ENCODE assay signal across 28 mouse cellular contexts in genomic region chr4:134353527-134354409, GRCm38 (mm10). TPM values are rescaled to one million over a fixed set of nuclear protein-coding genes. Genes with fewer than 3 reads are reported as not detected.
DNase-seq lines count a peak whose midpoint lies in the region; ATAC-seq and TF ChIP-seq lines count a peak whose summit lies in the region.
"Had no signal": no experiment of that assay in that cellular context is flagged by ENCODE, and none has a peak within 500 bp of the region (broad histone marks: within the 10 kb centered on the region; RNA-seq: fewer than 3 reads in every experiment).

No protein-coding gene starts in this region.

- TF ChIP-seq EP300 in MEL (IDR thresholded peaks at IDR 0.05; ENCODE audit: low read depth in 1 of 2, low read length in 2 of 2) = peak; percentile 24 to 38; a peak in 2 of 4 replicates

- H3K36me3 ChIP-seq in MEL (ENCODE audit: control insufficient read depth in 1 of 2, insufficient read depth in 2 of 2, low read length in 2 of 2) = peaks cover 0 to 4% of the 10 kb centered on the region in 2 experiments; a peak in 2 of 4 replicates
- H3K36me3 ChIP-seq: heart, embryonic 13.5 days; hindbrain, embryonic 12.5 days; midbrain, embryonic 10.5 days; neural tube, embryonic 13.5 days had no signal

- H3K27ac ChIP-seq in gastrocnemius, adult 2 months = peak overlapping the region; percentile 93
- H3K27ac ChIP-seq in MEL (ENCODE audit: control insufficient read depth, low read depth, low read length) = peak overlapping the region; percentile 27; the same call in 1 of the 2 replicates
- H3K27ac ChIP-seq: forebrain, embryonic 13.5 days; heart, embryonic 13.5 days; hindbrain, embryonic 12.5 days; layer of hippocampus, adult 2 months; midbrain, embryonic 10.5 days; neural tube, embryonic 13.5 days had no signal

- H3K79me2 ChIP-seq in MEL (ENCODE audit: control insufficient read depth, insufficient read depth, low read length, poor library complexity) = no peaks in the 10 kb centered on the region

- no peaks in the 10 kb centered on the region for H3K9me3 ChIP-seq in MEL (replicated peaks; ENCODE audit: insufficient read depth, low read length)
- H3K9me3 ChIP-seq: forebrain, embryonic 13.5 days; heart, embryonic 13.5 days; hindbrain, embryonic 12.5 days; midbrain, embryonic 10.5 days; neural tube, embryonic 13.5 days had no signal

- intact Hi-C loops in gastrocnemius, adult 2 months (cut with DNase I) = no loop called here

- TF ChIP-seq POLR2A in MEL (IDR thresholded peaks at IDR 0.05; ENCODE audit: control insufficient read depth in 1 of 2, insufficient read depth in 1 of 2, low read depth in 1 of 2, low read length in 2 of 2, poor library complexity in 1 of 2) = no peak

- DNase-seq in gastrocnemius, adult 2 months = no peak
- DNase-seq in gastrocnemius, postnatal 10 days = no peak
- peak; percentile 70 for DNase-seq in 416B (ENCODE audit: low read depth)
- peak; percentile 62 for DNase-seq in MEL (ENCODE audit: low read depth, low spot score)
- peak; percentile 62 for DNase-seq in induced T-regulatory cell, adult 2 months (ENCODE audit: low read depth)
- no peak for DNase-seq in frontal cortex, adult 2 months (ENCODE audit: extremely low spot score in 1 of 2, low spot score in 1 of 2)
- no peak for DNase-seq in cerebellum, adult 9-10 months
- DNase-seq: B cell, adult 2 months; cerebellum, adult 2 months; cerebellum, postnatal 36 days; gastrocnemius, postnatal 25 days; heart, adult 18-20 months; heart, postnatal 14 days; kidney, postnatal 10 days; layer of hippocampus, postnatal 36 days had no signal

- no peaks in the 10 kb centered on the region for H3K27me3 ChIP-seq in MEL (ENCODE audit: control insufficient read depth in 1 of 2, insufficient read depth in 2 of 2, low read length in 2 of 2)

- no peak overlapping the region for H3K4me3 ChIP-seq in gastrocnemius, adult 2 months
- H3K4me3 ChIP-seq in MEL (ENCODE audit: control insufficient read depth in 1 of 2, insufficient read depth in 1 of 2, low read depth in 2 of 2, low read length in 2 of 2) = no peak overlapping the region
- H3K4me3 ChIP-seq: forebrain, embryonic 13.5 days; heart, embryonic 13.5 days; hindbrain, embryonic 12.5 days; layer of hippocampus, adult 2 months; midbrain, embryonic 10.5 days; myocyte; neural tube, embryonic 13.5 days had no signal

- no peak for TF ChIP-seq RAD21 in MEL (IDR thresholded peaks at IDR 0.05; ENCODE audit: low read depth, low read length)

- ATAC-seq in cerebellum, adult (ENCODE audit: insufficient number of reproducible peaks, low FRiP score, low TSS enrichment) = no peak
- ATAC-seq: forebrain, embryonic 13.5 days; midbrain, embryonic 16.5 days had no signal

- no peak overlapping the region for H3K9ac ChIP-seq in MEL (ENCODE audit: control insufficient read depth, low read depth, low read length, poor library complexity, severe bottlenecking)
- H3K9ac ChIP-seq: forebrain, embryonic 13.5 days; heart, embryonic 13.5 days; hindbrain, embryonic 12.5 days; neural tube, embryonic 13.5 days had no signal

- peaks cover 0 to 24% of the 10 kb centered on the region in 2 experiments; a peak in 2 of 4 replicates for H3K4me1 ChIP-seq in MEL (ENCODE audit: control insufficient read depth in 1 of 2, insufficient read depth in 2 of 2, low read length in 2 of 2)

- TF ChIP-seq CTCF in gastrocnemius, adult 2 months (IDR thresholded peaks at IDR 0.05) = no peak
- no peak for TF ChIP-seq CTCF in MEL (IDR thresholded peaks at IDR 0.05 in 2 of 3, conservative IDR thresholded peaks at IDR 0.05 in 1 of 3; ENCODE audit: control insufficient read depth in 1 of 3, insufficient read depth in 1 of 3, low read depth in 2 of 3, low read length in 3 of 3, poor library complexity in 1 of 3, severe bottlenecking in 1 of 3)

TF ChIP-seq in MEL, 35 proteins besides CTCF, POLR2A, EP300 and RAD21:
- 0 out of 2 replicates have a peak, but pooled peaks have one; percentile 19 for TF ChIP-seq TCF12 (IDR thresholded peaks at IDR 0.05; ENCODE audit: low read depth, low read length)
- TF ChIP-seq MAX (IDR thresholded peaks at IDR 0.05; ENCODE audit: low read length) = no peak

RNA-seq across cellular contexts. Expression of gene Slc30a2, which starts 10.8 kb away (rescaled TPM):
- 10 to 100 TPM in 1 of 2 experiments, 1 to 10 TPM in 1; 4.4 to 25.8 TPM for total RNA-seq in gastrocnemius, adult 2 months (2021)
- under 1 TPM; 0.29 to 0.66 TPM for total RNA-seq in gastrocnemius, postnatal 10 days (2021)
- total RNA-seq in MEL (2012; rRNA removed) = 0.46 and 0.54 TPM in 2 replicates
- polyA plus RNA-seq in MEL (2012; ENCODE audit: insufficient read depth in 1 of 2, insufficient read length in 2 of 2, low read depth in 1 of 2, low replicate concordance in 2 of 2, missing spikeins in 1 of 2) = under 1 TPM in 1 of 2 experiments, not detected in 1; 0.39 TPM
- polyA plus RNA-seq in frontal cortex, adult 2 months (2012; rRNA removed) = 0.29 and 0.58 TPM in 2 replicates
- total RNA-seq: layer of hippocampus, adult 2 months; layer of hippocampus, postnatal 36 days; left cerebral cortex, postnatal 10 days had no signal
- polyA plus RNA-seq: forebrain, embryonic 13.5 days; hindbrain, embryonic 12.5 days; limb, embryonic 11.5 days; liver, adult 2 months had no signal

RNA-seq across cellular contexts. Expression of gene Extl1, which starts 29.9 kb away (rescaled TPM):
- 10 to 100 TPM; 25.1 to 27.8 TPM for total RNA-seq in gastrocnemius, adult 2 months (2021)
- 10 to 100 TPM; 24.7 to 27.4 TPM for total RNA-seq in gastrocnemius, postnatal 10 days (2021)
- 0.03 and 0.04 TPM in 2 replicates for total RNA-seq in MEL (2012; rRNA removed)
- under 1 TPM in 1 of 2 experiments, not detected in 1; 0.33 TPM for polyA plus RNA-seq in MEL (2012; ENCODE audit: insufficient read depth in 1 of 2, insufficient read length in 2 of 2, low read depth in 1 of 2, low replicate concordance in 2 of 2, missing spikeins in 1 of 2)
- 30.3 and 32.1 TPM in 2 replicates for polyA plus RNA-seq in frontal cortex, adult 2 months (2012; rRNA removed)

RNA-seq across cellular contexts. Expression of gene Trim63, which starts 38.8 kb away (rescaled TPM):
- 100 to 1,000 TPM; 250 to 325 TPM for total RNA-seq in gastrocnemius, adult 2 months (2021)
- 100 to 1,000 TPM in 1 of 2 experiments, 10 to 100 TPM in 1; 78.5 to 107 TPM for total RNA-seq in gastrocnemius, postnatal 10 days (2021)
- not detected in 2 replicates for total RNA-seq in MEL (2012; rRNA removed)
- not detected for polyA plus RNA-seq in MEL (2012; ENCODE audit: insufficient read depth in 1 of 2, insufficient read length in 2 of 2, low read depth in 1 of 2, low replicate concordance in 2 of 2, missing spikeins in 1 of 2)
- 0.15 and 0.36 TPM in 2 replicates for polyA plus RNA-seq in frontal cortex, adult 2 months (2012; rRNA removed)
- total RNA-seq: layer of hippocampus, adult 2 months; layer of hippocampus, postnatal 36 days had no signal
- polyA plus RNA-seq: forebrain, embryonic 13.5 days; intestine, embryonic 14.5 days; liver, adult 2 months had no signal

RNA-seq across cellular contexts. Expression of gene Pafah2, which starts 42.4 kb away (rescaled TPM):
- 1 to 10 TPM; 2.6 to 4.0 TPM for total RNA-seq in gastrocnemius, adult 2 months (2021)
- 1 to 10 TPM; 2.4 to 2.9 TPM for total RNA-seq in gastrocnemius, postnatal 10 days (2021)
- 6.0 TPM in 2 replicates for total RNA-seq in MEL (2012; rRNA removed)
- 10 to 100 TPM in 1 of 2 experiments, not detected in 1; 10.6 TPM for polyA plus RNA-seq in MEL (2012; ENCODE audit: insufficient read depth in 1 of 2, insufficient read length in 2 of 2, low read depth in 1 of 2, low replicate concordance in 2 of 2, missing spikeins in 1 of 2)
- polyA plus RNA-seq in frontal cortex, adult 2 months (2012; rRNA removed) = 11.4 and 12.4 TPM in 2 replicates

Comparison
In these comparisons a context has a peak if more than half of its experiments do, and no peak if none do; other contexts are left out.
1. DNase-seq: peak in 416B (single experiment), MEL (single experiment) and induced T-regulatory cell, adult 2 months (single experiment); none in gastrocnemius, adult 2 months (single experiment), gastrocnemius, postnatal 10 days (single experiment), frontal cortex, adult 2 months (0 of 2) and cerebellum, adult 9-10 months (single experiment).
2. RNA of gene Extl1, which starts 29.9 kb away (total RNA-seq): 25.1 to 27.8 TPM in gastrocnemius, adult 2 months and 24.7 to 27.4 TPM in gastrocnemius, postnatal 10 days; 0.03 to 0.04 TPM in MEL; every median in the first group is over 10 times any median in the second.
3. RNA of gene Trim63, which starts 38.8 kb away (total RNA-seq): 250 to 325 TPM in gastrocnemius, adult 2 months and 78.5 to 107 TPM in gastrocnemius, postnatal 10 days; not detected in MEL; every median in the first group is over 10 times any median in the second.